Mouse (Mus musculus) heart, postnatal 0 days (tissue): ENCODE data around the gene Dnaaf1.

ENCODE experiments used
- CTCF ChIP-seq: IDR thresholded peaks from 2 replicates; pipeline ENCODE4 v1.5.1; 2016; ENCODE audit warnings: antibody characterized with exemption, control low read depth, low read depth
- EP300 ChIP-seq: IDR thresholded peaks from 2 replicates; pipeline ENCODE4 v1.6.1; 2016; ENCODE audit warnings: antibody characterized with exemption, low read depth

GRCm38 (mm10) chr8:119569881-119570280 is 5.2 kb upstream of the Dnaaf1 start:
- TF ChIP-seq CTCF (no peak), EP300 (no peak)
